Mouse (Mus musculus) hindlimb bud, embryonic 11.5 days (tissue): ENCODE measurements around the gene Ampd3.

ENCODE experiments used
- DNase-seq: peaks from one replicate; pipeline ENCODE4 v3.0.0-alpha.2; 2012; ENCODE audit warnings: low read depth, low spot score; ENCODE audit errors: extremely low spot score

The Ampd3 gene

GRCm38 (mm10) chr7:110796367-110797051, 28.5 kb downstream of the Ampd3 start:
- no peak for DNase-seq

GRCm38 (mm10) chr7:110797722-110798409, 29.9 kb downstream of the Ampd3 start:
- DNase-seq, result no peak

GRCm38 (mm10) chr7:110801028-110801427, 33.0 kb downstream of the Ampd3 start:
- DNase-seq, result peak; percentile 63

GRCm38 (mm10) chr7:110803131-110803530, 35.1 kb downstream of the Ampd3 start:
- DNase-seq, result no peak

GRCm38 (mm10) chr7:110804266-110804665, 36.3 kb downstream of the Ampd3 start:
- DNase-seq, result no peak

GRCm38 (mm10) chr7:110807460-110808030, 39.5 kb downstream of the Ampd3 start:
- DNase-seq, result no peak

- no peak for DNase-seq
These were observed 41.0 kb downstream of the Ampd3 start for GRCm38 (mm10) chr7:110808962-110809361.

GRCm38 (mm10) chr7:110809585-110810557, 41.9 kb downstream of the Ampd3 start:
- DNase-seq, result no peak

GRCm38 (mm10) chr7:110810995-110811394, 43.0 kb downstream of the Ampd3 start:
- no peak for DNase-seq

GRCm38 (mm10) chr7:110811529-110811928, 43.5 kb downstream of the Ampd3 start:
- no peak for DNase-seq

- DNase-seq, result no peak
These were observed 46.0 kb downstream of the Ampd3 start for GRCm38 (mm10) chr7:110813983-110814382.

- peak; percentile 63 for DNase-seq
These were observed 48.0 kb downstream of the Ampd3 start for GRCm38 (mm10) chr7:110816037-110816436.

- DNase-seq, result no peak
These were observed 50.2 kb downstream of the Ampd3 start for GRCm38 (mm10) chr7:110818206-110818605.

- no peak for DNase-seq
These were observed 50.9 kb downstream of the Ampd3 start for GRCm38 (mm10) chr7:110818787-110819350.

- DNase-seq, result no peak
These were observed 53.1 kb downstream of the Ampd3 start for GRCm38 (mm10) chr7:110821068-110821467.

- no peak for DNase-seq
These were observed 53.6 kb downstream of the Ampd3 start for GRCm38 (mm10) chr7:110821653-110822052.

- no peak for DNase-seq
These were observed 54.0 kb downstream of the Ampd3 start for GRCm38 (mm10) chr7:110822055-110822454.

- DNase-seq, result no peak
These were observed 55.1 kb downstream of the Ampd3 start for GRCm38 (mm10) chr7:110823076-110823475.

- no peak for DNase-seq
These were observed 55.6 kb downstream of the Ampd3 start for GRCm38 (mm10) chr7:110823593-110823992.
